Mouse (Mus musculus) adrenal gland, adult (tissue): ENCODE measurements around the gene Trmt11.
"Not testable (repeated sequence)": the region's sequence is repeated elsewhere in the genome, so short reads cannot be mapped to it uniquely, and the experiment has no call there.

ENCODE experiments used
- DNase-seq, 2 experiments: peaks; one replicate each; pipeline ENCODE4 v3.0.0; 2022 to 2023; ENCODE audit warnings: low spot score in 1 of 2; ENCODE audit not compliant: inconsistent age in 2 of 2

Gene Trmt11

GRCm38 (mm10) chr10:30600542-30600966 is at the start of gene Trmt11:
Trmt11 (minus strand) TSS chr10:30600749.
- DNase-seq: peak; percentile 93 to 97

- no peak for DNase-seq
These were observed 47.1 kb upstream of the Trmt11 start for GRCm38 (mm10) chr10:30647681-30648080.

GRCm38 (mm10) chr10:30638216-30638615 is 37.7 kb upstream of the Trmt11 start:
- DNase-seq: no peak

DNA sequence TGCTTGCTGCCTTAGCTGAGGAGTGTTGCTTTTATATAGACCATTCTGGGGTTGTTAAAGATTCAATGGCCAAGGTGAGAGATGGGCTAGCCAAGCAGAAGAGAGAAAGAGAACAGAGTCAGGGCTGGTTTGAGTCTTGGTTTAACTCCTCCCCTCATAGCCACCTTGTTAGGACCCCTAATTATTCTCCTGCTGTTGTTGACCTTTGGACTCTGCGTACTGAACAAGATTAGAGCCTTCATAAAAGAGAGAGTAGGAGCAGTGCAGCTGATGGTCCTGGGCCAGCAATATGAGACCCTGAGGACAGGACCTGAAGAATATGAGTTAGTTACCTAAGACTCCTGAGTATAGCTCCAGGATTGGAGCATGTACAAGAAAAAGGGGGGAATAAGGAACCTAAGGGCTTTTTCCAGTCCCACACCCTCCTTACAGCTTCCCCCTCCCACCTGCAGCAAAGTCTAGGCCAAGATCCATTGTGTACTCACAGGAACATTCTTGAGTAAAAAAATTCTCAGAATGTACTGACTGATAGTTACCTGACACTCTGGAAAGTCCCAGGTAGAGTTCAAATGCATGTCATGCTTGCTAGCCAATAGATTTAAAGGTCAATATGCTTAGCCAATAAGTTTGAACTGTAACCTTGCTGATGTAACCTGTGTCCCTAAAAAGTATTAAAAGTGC is 36.1 kb upstream of the Trmt11 start:
- DNase-seq: not testable (repeated sequence)

DNA sequence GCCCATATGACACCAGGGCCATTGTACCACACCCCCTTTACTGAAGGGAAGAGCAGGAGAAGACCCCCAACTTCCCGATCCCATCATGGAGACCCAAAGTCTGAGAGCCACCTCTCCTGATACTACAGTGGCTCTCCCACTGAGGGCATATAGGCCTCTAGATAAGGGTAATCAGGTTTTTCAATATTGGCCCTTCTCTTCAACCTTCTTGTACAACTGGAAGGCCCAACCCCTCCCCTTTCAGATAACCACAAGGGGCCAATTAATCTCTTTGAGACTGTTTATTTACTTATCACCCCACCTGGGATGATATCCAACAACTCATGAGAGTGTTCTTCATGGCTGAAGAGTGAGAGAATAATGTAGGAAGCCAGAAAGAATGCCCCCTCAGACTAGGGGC is 32.2 kb upstream of the Trmt11 start:
- DNase-seq: no peak

DNA sequence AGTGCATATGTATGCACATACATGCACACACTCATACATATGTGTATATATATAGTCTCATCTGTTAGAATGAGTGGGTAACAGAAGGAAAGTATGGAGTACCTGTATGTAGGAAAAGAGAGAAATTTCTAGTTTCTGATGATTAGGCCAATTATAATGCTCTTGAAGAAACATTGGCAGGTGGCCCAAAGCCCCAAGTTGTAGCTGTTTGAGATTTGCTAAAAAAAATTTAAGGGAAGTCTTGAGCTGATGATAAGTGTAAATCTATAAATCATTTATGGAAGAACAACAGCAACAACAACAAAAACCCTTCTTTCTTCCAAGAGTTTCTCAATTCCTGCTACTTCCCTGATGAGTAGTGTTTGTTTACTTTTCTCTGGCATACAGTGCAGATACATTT is 29.4 kb upstream of the Trmt11 start:
- no peak for DNase-seq

DNA sequence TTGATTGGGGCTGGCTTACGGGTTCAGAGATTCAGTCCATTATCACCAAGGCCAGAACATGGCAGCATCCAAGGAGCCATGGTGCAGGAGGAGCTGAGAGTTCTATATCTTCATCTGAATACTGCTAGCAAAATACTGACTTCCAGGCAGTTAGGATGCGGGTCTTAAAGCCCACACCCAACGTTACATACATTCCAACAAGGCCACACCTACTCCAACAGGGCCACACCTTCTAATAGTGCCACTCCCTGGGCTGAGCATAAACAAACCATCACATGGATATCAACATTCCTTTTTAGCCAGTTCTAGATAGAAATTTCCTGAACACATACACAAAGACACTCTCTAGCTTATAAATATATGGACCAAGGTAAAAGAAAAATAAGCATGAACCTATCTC is 29.0 kb upstream of the Trmt11 start, which contains the start of gene Hint3:
Hint3 (minus strand) TSS at position 120 of the 400 bp plus-strand sequence.
- DNase-seq: no peak

- DNase-seq: not testable (repeated sequence)
These were observed 27.9 kb upstream of the Trmt11 start for GRCm38 (mm10) chr10:30628444-30628843.

- no peak for DNase-seq
These were observed 27.0 kb upstream of the Trmt11 start for GRCm38 (mm10) chr10:30627548-30627947.

- DNase-seq: peak in 1 of 2 experiments; percentile 28
These were observed 23.8 kb upstream of the Trmt11 start for GRCm38 (mm10) chr10:30624161-30625019.

DNA sequence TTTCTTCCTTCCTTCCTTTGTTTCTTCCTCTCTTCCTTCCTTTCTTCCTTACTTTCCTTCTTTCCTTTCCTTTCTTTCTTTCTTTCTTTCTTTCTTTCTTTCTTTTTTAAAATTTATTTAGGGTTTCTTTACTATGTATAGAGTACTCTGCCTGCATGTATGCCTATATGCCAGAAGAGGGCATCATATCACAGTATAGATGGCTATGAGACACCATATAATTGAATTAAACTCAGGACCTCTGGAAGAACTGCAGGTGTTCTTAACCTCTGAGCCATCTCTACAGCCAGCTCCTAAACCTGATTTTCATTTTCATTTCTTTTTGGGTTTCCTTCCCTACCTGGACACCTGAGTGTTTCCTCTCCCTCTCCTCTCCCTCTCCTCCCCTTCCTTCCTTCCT is 22.4 kb upstream of the Trmt11 start:
- no peak for DNase-seq

DNA sequence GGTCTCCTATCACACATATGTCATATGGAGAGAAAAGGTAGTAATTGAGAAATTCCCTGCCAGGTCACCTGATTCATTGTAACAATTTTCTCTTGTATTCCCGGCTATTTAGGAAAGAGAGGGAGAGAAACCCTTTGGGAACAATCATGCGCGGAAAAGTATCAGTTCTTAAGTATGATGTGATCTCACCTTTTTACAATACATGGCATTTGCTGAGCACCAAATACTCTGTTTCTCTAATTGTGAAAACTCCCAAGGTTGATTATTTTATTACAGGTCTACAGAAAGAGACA is 18.3 kb upstream of the Trmt11 start:
- no peak for DNase-seq

DNA sequence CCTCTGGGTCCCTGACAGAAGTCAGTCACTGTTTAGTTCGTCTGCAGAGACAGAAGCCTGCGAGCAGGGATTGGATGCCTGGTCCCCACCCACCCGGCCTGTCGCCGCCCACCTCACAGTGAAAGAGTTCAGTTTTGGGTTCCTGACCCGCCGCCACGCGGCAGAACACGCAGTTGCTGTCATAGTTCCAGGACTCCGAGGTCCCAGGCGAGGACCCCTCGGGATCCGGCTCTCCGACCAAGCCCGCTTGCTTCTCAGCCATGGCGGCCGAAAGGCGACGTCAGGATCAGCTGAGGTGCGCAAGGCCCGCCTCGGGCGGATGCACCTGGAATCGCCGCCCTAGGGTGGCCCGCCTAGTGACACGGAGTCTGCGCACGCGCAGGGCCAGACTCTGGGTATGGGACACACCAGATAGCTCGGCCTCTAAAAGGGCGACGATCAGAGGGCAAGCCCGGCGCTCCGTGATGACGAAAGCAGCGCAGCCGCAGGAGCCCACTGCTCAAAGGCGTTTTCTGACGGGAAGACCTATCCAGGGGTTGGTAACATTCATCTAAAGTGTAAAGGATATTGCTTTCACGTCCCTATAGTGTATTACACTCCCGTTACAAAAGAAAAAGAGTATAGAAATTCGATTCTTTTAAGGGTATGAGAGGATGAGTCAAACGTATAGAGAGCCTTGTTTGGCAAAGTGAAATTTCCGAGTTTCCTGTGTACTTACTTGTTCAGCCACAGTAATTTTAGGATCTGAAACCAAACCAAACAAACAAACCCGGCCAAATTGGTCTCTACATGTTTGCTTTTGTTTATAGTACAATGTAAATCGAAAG is 17.8 kb upstream of the Trmt11 start:
- DNase-seq: peak; percentile 99 to 100

DNA sequence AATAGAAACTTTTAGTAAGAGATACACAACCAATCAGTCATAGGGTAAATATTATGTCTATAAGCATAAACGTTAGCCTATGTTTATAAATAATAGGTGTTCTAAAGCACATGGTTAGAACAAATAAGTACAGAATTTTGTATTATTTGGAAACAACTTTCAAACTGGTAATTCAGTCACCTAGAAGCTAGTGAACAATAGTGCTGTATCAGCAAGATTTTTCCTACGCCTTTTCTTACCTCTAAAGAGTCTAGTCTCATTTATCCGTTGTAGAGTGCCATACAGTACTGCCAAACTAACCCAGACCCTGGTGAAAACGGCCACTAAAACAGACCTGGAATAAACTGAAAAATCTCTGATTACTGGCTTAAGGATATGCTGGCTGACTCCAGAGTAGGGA is 12.5 kb upstream of the Trmt11 start:
- DNase-seq: no peak

GRCm38 (mm10) chr10:30609614-30610013 is 9.1 kb upstream of the Trmt11 start:
- no peak for DNase-seq

DNA sequence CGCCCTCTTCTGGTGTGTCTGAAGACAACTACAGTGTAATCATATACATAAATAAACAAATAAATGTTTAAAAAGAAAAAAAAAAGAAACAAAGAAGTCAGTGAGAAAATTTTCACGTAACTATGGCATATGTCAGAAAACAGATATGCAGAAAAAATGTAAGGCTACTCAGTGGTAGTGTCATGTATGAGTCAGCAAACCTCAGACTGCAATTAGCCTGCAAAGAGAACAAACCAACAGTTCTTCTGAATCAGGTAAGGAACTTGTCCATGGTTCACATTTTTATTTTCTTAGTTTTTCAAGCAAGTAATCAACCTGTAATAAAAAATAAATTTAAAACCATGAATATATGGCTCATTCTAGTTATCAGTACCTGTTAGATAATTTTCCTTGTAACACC is 7.6 kb upstream of the Trmt11 start:
- DNase-seq: no peak

DNA sequence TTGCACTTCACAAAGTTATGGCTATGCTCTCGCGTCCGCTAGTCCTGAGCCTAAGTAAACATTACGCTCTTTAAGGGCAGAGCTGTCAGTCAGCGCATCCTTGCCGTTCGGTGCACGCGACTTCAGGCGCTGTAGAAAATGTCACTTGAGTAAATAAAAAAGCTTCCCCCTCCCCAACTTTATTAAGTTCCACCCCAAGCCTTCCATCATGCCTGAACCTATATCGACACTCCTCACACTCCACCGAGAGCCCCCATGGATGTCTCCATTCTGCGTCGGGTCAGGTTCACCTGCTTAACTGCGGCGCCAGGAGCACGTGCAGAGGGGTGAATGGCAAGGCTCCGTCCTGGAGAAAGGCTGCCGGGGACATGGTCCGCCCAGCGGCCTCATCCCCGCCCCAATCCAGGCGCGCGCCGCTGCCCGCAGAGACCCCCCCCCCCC is 435 bp downstream of the Trmt11 start:
- DNase-seq: no peak

GRCm38 (mm10) chr10:30587037-30587436 is 13.5 kb downstream of the Trmt11 start:
- no peak for DNase-seq

DNA sequence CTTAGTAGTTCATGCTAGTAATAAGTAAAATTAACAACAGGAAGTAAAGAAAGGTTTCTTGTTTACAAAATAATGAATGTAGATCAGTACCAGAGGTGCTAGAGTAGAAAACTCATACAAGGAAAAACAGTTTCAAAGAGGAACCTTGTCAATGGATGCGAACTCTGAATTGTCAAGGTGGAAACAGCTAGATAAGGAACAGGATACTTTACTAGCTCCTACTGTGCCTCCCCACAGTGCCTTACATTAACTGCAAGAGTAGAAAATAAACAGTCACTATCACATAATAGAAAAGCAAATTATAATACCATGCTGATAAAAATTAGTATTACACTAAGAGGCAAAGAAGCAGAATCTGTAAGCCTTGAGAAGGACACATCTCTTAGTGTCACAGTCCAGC is 14.9 kb downstream of the Trmt11 start:
- no peak for DNase-seq

- no peak for DNase-seq
These were observed 22.8 kb downstream of the Trmt11 start for GRCm38 (mm10) chr10:30577670-30578280.

DNA sequence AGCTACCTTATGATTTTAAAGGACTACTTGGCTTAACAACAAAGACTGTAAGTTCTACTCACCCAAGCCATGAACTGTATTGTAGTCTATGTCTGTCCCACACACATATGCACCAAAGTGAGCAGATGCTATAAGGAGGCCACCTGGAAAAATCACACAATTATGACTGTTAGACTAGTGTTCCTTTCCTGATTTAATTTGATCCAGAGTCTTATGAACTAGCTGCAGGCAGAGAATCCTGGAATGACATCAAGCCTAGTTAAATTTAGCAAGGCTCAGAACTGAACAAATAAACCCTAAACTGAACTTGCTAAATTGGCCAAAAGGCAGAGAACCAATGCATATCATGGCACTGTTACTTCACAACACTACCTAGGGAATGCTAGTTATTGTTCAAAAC is 34.2 kb downstream of the Trmt11 start:
- no peak for DNase-seq
